1 mouse cellular context compared by ENCODE assay signal in genomic region chr7:19269721-19270441, GRCm38 (mm10).
TF ChIP-seq lines count a peak whose summit lies in the region.

No protein-coding gene starts in this region.

TF ChIP-seq in MEL, 35 proteins besides CTCF, POLR2A, EP300 and RAD21 (continued from another document):
- TF ChIP-seq ZC3H11A (IDR thresholded peaks at IDR 0.05; ENCODE audit: low read depth, low read length) (no peak), TAL1 (IDR thresholded peaks at IDR 0.05; ENCODE audit: low read length) (no peak), MYC (IDR thresholded peaks at IDR 0.05; ENCODE audit: low read depth, low read length) (no peak), CHD1 (IDR thresholded peaks at IDR 0.05; ENCODE audit: low read depth, low read length) (peak; percentile 46; the same call in 1 of the 2 replicates), MAZ (IDR thresholded peaks at IDR 0.05; ENCODE audit: low read depth, low read length) (peak; percentile 39; the same call in 1 of the 2 replicates), MXI1 (IDR thresholded peaks at IDR 0.05; ENCODE audit: low read depth, low read length) (0 out of 2 replicates have a peak, but pooled peaks have one; percentile 15), ELF1 (IDR thresholded peaks at IDR 0.05; ENCODE audit: low read depth, low read length) (0 out of 2 replicates have a peak, but pooled peaks have one; percentile 10), MEF2A (IDR thresholded peaks at IDR 0.05; ENCODE audit: extremely low read depth, insufficient replicate concordance, low read depth, low read length, poor library complexity, severe bottlenecking) (no peak), MAX (IDR thresholded peaks at IDR 0.05; ENCODE audit: low read length) (no peak), ETS1 (IDR thresholded peaks at IDR 0.05; ENCODE audit: low read depth, low read length) (0 out of 2 replicates have a peak, but pooled peaks have one; percentile 5), HCFC1 (IDR thresholded peaks at IDR 0.05; ENCODE audit: low read depth, low read length) (0 out of 2 replicates have a peak, but pooled peaks have one; percentile 21), NELFE (IDR thresholded peaks at IDR 0.05; ENCODE audit: low read depth, low read length) (peak; percentile 32; the same call in 1 of the 2 replicates)
